Mouse (Mus musculus) hindbrain, embryonic 15.5 days (tissue): ENCODE measurements at regions not wholly inside any gene's neighbourhood (a gene's known extent, or its start where the extent isn't known, plus 50 kb on each side); places are given as distances from the start of the nearest gene placed in this dataset.

Experiments used
- ATAC-seq: fragments of 200-750 bp; cut with Nextera tagmentation; 2 replicates; pipeline ENCODE4 v1.8.0; 2017; ENCODE audit warnings: low read depth, moderate number of reproducible peaks, moderate TSS enrichment; ENCODE audit not compliant: low FRiP score
- H3K27ac ChIP-seq: fragments of 300-500 bp; sonication (generic); replicated peaks from 2 replicates; pipeline ENCODE4 v1.5.1; 2015; ENCODE audit warnings: mild to moderate bottlenecking, inconsistent platforms
- H3K27me3 ChIP-seq: fragments of 300-500 bp; sonication (generic); 2 replicates; pipeline ENCODE4 v1.6.1; 2015; ENCODE audit warnings: control low read depth, inconsistent platforms
- H3K36me3 ChIP-seq: fragments of 300-500 bp; sonication (generic); 2 replicates; pipeline ENCODE4 v1.6.1; 2015; ENCODE audit warnings: control low read depth, inconsistent platforms
- H3K4me1 ChIP-seq: fragments of 300-500 bp; sonication (generic); replicated peaks from 2 replicates; pipeline ENCODE4 v1.6.1; 2015; ENCODE audit warnings: control low read depth, inconsistent platforms
- H3K4me2 ChIP-seq: fragments of 300-500 bp; sonication (generic); 2 replicates; pipeline ENCODE4 v1.6.1; 2015; ENCODE audit warnings: moderate library complexity, mild to moderate bottlenecking, inconsistent platforms
- H3K4me3 ChIP-seq: fragments of 300-500 bp; sonication (generic); 2 replicates; pipeline ENCODE4 v1.5.1; 2015; ENCODE audit warnings: mild to moderate bottlenecking, inconsistent platforms
- H3K9ac ChIP-seq: fragments of 300-500 bp; sonication (generic); 2 replicates; pipeline ENCODE4 v1.6.1; 2015; ENCODE audit warnings: inconsistent platforms
- H3K9me3 ChIP-seq: fragments of 300-500 bp; sonication (generic); 2 replicates; pipeline ENCODE4 v1.6.1; 2016; ENCODE audit warnings: control low read depth, inconsistent platforms
- WGBS: fragments of 180-500 bp; shearing (Covaris S2); methylation state at CpG from one replicate; pipeline ENCODE4 v1.1.7; 2015; 5-methylcytosine and 5-hydroxymethylcytosine counted together

DNA sequence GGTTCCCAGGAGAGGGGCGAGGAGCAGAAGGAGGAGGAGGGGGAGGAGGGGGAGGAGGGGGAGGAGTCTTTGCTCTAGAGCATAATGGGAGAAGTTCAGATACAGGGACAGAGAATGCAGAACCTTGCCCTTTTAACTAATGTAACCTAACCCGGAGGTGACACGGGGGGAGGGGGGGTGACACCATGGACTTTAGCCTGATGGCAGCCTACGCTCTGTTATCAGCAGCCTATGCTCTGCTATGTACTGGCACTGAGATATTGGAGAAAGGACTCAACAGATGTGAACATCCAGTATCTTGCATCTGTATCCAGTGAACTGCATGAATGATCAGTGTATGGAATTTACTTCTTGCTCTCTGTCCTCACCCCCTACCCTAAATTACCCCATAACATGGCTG lies 77.7 kb upstream of the S1pr1 start:
- H3K27me3 ChIP-seq = no peaks in the 10 kb centered on the region
- H3K4me2 ChIP-seq = no peak overlapping the region
- WGBS = 58% methylated on average over 4 of the region's 4 CpGs
- H3K27ac ChIP-seq = no peak overlapping the region
- no peaks in the 10 kb centered on the region for H3K9me3 ChIP-seq
- H3K4me1 ChIP-seq = no peaks in the 10 kb centered on the region
- no peak overlapping the region for H3K9ac ChIP-seq
- no peak for ATAC-seq
- H3K36me3 ChIP-seq = no peaks in the 10 kb centered on the region
- no peak overlapping the region for H3K4me3 ChIP-seq

DNA sequence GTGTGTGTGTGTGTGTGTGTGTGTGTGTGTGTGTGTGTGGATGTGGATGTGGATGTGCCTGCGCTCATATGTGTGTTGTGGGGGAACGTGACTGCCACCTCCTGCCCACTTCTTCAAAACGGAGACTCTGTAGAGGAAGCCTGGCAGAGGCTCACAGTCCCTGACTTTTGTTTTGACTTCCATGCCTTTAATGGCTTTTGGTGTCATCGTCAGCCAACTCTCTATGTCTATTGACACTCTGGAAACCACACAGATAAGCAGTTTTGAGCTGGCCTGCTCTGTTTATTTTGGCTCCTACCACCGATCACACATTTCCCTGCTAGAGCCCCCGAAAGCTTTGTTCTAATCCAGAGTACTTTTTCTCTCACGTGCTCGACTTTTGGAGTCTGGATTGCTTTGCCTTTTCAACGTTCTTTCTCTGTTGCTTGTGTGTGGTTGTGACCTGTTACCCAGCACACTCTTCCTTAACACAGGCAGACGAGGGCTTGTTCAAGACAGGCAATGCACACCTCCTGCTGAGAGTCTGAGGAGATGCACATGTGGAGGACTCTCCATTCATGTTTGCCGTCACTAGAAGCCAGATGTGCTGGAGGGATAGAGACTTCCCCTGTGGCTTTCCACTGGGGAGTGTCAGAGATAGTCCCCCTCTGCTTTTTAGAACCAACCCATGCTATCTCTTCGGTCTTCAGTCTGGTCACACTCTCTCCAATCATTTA lies 78.6 kb upstream of the S1pr1 start:
- H3K9ac ChIP-seq = no peak overlapping the region
- H3K27ac ChIP-seq = no peak overlapping the region
- H3K4me1 ChIP-seq = no peaks in the 10 kb centered on the region
- no peaks in the 10 kb centered on the region for H3K36me3 ChIP-seq
- no peak overlapping the region for H3K4me3 ChIP-seq
- 59% methylated on average over 12 of the region's 12 CpGs for WGBS
- no peak overlapping the region for H3K4me2 ChIP-seq
- H3K27me3 ChIP-seq = no peaks in the 10 kb centered on the region
- peak; percentile 66; the same call in 1 of the 2 replicates for ATAC-seq
- H3K9me3 ChIP-seq = no peaks in the 10 kb centered on the region

GRCm38 (mm10) chr3:115799326-115799725 lies 84.5 kb upstream of the S1pr1 start:
- Histone ChIP-seq H3K4me3 (no peak overlapping the region), H3K27ac (no peak overlapping the region), H3K36me3 (no peaks in the 10 kb centered on the region), H3K9me3 (no peaks in the 10 kb centered on the region), H3K4me1 (no peaks in the 10 kb centered on the region), H3K4me2 (no peak overlapping the region), H3K27me3 (no peaks in the 10 kb centered on the region), H3K9ac (no peak overlapping the region)
- ATAC-seq = no peak
- 95% methylated on average over 10 of the region's 10 CpGs for WGBS

DNA sequence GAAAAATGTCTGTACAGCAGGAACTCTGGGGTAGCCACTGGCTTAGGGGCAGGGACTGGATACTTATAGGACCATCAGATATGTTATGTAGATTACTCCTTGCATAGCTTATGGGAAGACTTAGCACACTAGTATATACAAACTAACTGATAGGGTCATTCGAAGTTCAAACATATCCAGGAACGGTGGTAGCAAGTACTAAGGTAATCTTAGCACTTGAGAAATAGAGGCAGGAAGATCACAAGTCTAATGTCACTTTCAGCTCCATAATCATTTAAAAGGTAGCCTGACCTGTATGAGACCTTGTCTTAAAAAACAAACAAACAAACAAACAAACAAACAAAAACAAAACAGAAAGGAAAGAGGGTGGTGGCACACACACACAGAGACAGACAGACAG lies 85.1 kb upstream of the S1pr1 start:
- no peaks in the 10 kb centered on the region for H3K27me3 ChIP-seq
- no peak overlapping the region for H3K9ac ChIP-seq
- H3K9me3 ChIP-seq = no peaks in the 10 kb centered on the region
- H3K36me3 ChIP-seq = no peaks in the 10 kb centered on the region
- no peaks in the 10 kb centered on the region for H3K4me1 ChIP-seq
- no peak overlapping the region for H3K4me2 ChIP-seq
- no peak overlapping the region for H3K27ac ChIP-seq
- WGBS = 88% methylated on average over 2 of the region's 2 CpGs
- ATAC-seq = no peak
- no peak overlapping the region for H3K4me3 ChIP-seq

- 47% methylated on average over 5 of the region's 5 CpGs for WGBS
- no peak overlapping the region for H3K27ac ChIP-seq
- no peaks in the 10 kb centered on the region for H3K9me3 ChIP-seq
- no peak overlapping the region for H3K9ac ChIP-seq
- H3K27me3 ChIP-seq = no peaks in the 10 kb centered on the region
- no peak overlapping the region for H3K4me2 ChIP-seq
- ATAC-seq = no peak
- H3K36me3 ChIP-seq = no peaks in the 10 kb centered on the region
- no peak overlapping the region for H3K4me3 ChIP-seq
- no peaks in the 10 kb centered on the region for H3K4me1 ChIP-seq
These were observed 86.0 kb upstream of the S1pr1 start for GRCm38 (mm10) chr3:115800873-115801272.

DNA sequence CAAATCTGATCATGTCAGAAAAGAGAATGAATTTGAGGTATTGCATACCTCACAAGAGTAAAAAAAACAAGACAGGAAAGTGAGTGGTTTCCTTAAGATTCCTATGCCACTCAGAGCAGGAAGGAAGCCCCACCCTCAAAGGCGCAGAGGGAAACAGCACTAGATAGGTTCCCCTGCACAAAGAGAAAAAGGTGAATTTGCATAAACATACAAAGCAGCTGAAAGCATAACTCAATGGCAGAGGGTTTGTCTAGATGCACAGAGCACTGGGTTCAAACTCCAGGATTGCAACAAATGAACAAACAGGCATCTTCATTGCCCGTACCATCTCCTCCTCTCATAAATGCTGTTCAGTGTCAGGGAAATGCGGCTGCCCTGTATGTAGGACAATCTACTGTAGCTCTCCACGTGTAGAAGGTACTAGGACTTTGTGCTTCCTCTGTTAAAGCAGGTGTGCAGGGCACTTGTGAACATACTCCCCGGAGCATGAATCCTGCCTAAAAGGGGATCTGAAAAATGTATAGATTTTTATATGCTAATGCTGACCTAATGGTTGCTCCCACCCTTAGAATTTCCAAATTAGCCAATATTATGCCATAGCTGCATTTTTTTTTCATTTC lies 85.9 kb upstream of the Dph5 start:
- Histone ChIP-seq H3K4me3 (no peak overlapping the region), H3K9ac (no peak overlapping the region), H3K4me2 (no peak overlapping the region), H3K4me1 (no peaks in the 10 kb centered on the region), H3K36me3 (no peaks in the 10 kb centered on the region), H3K27me3 (no peaks in the 10 kb centered on the region), H3K9me3 (no peaks in the 10 kb centered on the region), H3K27ac (no peak overlapping the region)
- WGBS = 80% methylated on average over 5 of the region's 5 CpGs
- no peak for ATAC-seq

GRCm38 (mm10) chr3:115804616-115805015 lies 83.0 kb upstream of the Dph5 start:
- no peaks in the 10 kb centered on the region for H3K4me1 ChIP-seq
- no peak overlapping the region for H3K9ac ChIP-seq
- H3K4me3 ChIP-seq = no peak overlapping the region
- no peak overlapping the region for H3K4me2 ChIP-seq
- H3K27me3 ChIP-seq = no peaks in the 10 kb centered on the region
- no peaks in the 10 kb centered on the region for H3K9me3 ChIP-seq
- ATAC-seq = no peak
- H3K36me3 ChIP-seq = no peaks in the 10 kb centered on the region
- 84% methylated on average over 3 of the region's 3 CpGs for WGBS
- H3K27ac ChIP-seq = no peak overlapping the region

- no peak overlapping the region for H3K4me2 ChIP-seq
- no peaks in the 10 kb centered on the region for H3K36me3 ChIP-seq
- no peaks in the 10 kb centered on the region for H3K9me3 ChIP-seq
- H3K4me3 ChIP-seq = no peak overlapping the region
- ATAC-seq = no peak
- no peak overlapping the region for H3K9ac ChIP-seq
- no peaks in the 10 kb centered on the region for H3K27me3 ChIP-seq
- H3K4me1 ChIP-seq = no peaks in the 10 kb centered on the region
- H3K27ac ChIP-seq = no peak overlapping the region
- WGBS = 83% methylated on average over 3 of the region's 3 CpGs
These were observed 80.6 kb upstream of the Dph5 start for GRCm38 (mm10) chr3:115807032-115807431.

DNA sequence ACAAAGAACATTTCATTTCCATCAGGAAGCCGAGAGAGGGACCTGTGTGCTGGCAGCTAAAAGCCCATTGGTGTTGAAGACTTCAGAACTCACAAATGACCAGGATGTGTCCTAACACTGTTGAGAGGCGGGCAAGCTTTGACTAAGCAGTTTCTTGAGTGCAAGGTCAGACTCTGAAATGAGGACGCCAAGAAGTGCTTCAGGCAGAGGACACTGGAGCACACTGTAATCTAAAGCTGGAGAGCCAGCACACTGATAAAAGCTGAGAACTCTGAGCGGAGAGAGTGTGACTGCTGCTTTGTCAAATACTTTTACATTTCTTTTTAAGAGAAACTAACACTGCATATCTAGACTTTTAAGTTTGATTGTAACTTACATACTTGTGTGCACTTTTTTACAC lies 72.5 kb upstream of the Dph5 start:
- no peak overlapping the region for H3K4me2 ChIP-seq
- no peak overlapping the region for H3K9ac ChIP-seq
- H3K9me3 ChIP-seq = no peaks in the 10 kb centered on the region
- no peak for ATAC-seq
- no peaks in the 10 kb centered on the region for H3K4me1 ChIP-seq
- H3K36me3 ChIP-seq = no peaks in the 10 kb centered on the region
- no peaks in the 10 kb centered on the region for H3K27me3 ChIP-seq
- no peak overlapping the region for H3K4me3 ChIP-seq
- no peak overlapping the region for H3K27ac ChIP-seq
- WGBS = 80% methylated on average over 4 of the region's 4 CpGs

DNA sequence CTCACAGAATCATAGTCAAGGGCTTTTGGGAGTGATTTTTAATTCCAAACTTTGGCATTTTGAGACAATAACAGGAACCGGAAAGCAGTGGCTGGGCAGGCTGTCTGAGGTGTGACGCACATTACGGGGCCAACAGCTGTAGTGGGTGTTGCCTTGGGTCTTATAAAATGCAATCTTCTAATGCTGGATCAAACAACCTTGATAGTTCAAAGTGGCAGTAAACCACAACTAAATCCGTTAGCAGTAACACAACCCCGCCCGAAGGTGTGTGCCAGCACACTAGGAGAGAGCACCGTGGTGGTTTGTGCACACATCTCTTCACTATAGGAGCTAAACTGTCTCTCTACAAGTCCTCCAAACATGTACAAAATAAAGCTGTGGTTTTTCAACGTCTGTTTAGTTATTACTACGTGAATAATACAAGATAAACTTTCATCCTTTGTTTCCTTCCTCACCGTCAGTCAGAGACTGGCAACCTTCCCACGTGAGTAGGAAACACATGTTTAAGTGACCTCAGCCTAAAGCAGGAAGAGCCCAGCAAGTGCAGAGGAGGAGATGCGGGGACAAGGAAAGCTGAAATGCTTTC lies 72.0 kb upstream of the Dph5 start:
- H3K4me3 ChIP-seq = no peak overlapping the region
- no peak overlapping the region for H3K27ac ChIP-seq
- H3K4me2 ChIP-seq = no peak overlapping the region
- no peaks in the 10 kb centered on the region for H3K4me1 ChIP-seq
- ATAC-seq = no peak
- H3K9ac ChIP-seq = no peak overlapping the region
- H3K36me3 ChIP-seq = no peaks in the 10 kb centered on the region
- no peaks in the 10 kb centered on the region for H3K9me3 ChIP-seq
- WGBS = 80% methylated on average over 12 of the region's 12 CpGs
- H3K27me3 ChIP-seq = no peaks in the 10 kb centered on the region

DNA sequence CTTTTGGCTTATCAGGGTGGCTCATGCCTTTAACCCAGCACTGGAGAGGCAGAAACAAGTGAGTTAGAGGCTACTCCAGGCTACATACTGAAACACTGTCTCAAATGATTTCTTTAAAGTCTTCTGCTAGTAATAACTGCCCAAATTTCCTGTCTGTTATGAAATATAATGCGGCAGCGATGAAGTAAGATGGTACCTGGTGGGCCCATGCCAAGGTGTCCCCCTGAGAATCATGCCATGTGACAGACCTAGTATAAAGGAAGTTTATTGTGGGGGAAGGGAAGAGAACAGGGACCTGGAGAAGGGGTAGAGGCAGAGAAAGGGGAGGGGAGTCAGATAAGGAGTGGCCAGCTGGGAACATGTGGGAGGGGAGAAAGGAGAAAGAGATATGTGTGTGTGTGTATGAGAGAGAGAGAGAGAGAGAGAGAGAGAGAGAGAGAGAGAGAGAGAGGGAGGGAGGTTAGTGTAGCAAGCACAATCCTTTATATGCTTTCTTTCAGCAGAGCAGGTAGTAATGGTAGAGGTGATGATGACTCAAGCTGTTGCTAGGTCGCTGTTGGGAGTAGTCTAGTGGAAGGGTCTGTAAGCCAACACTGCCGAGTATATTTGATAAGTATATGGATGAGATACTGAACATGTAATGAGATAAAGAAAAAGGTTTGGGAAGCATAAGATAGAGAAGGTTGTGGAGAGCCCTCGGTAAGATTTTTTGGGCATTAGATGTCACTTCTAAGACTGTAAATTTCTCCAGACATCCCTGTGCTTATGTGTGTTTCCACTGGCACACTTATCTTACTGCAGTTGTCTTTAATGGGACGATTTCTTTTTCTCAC lies 71.1 kb upstream of the Dph5 start:
- 92% methylated on average over 6 of the region's 6 CpGs for WGBS
- Histone ChIP-seq H3K4me2 (no peak overlapping the region), H3K4me3 (no peak overlapping the region), H3K27me3 (no peaks in the 10 kb centered on the region), H3K9ac (no peak overlapping the region), H3K9me3 (no peaks in the 10 kb centered on the region), H3K36me3 (no peaks in the 10 kb centered on the region), H3K27ac (no peak overlapping the region), H3K4me1 (no peaks in the 10 kb centered on the region)
- ATAC-seq = no peak

DNA sequence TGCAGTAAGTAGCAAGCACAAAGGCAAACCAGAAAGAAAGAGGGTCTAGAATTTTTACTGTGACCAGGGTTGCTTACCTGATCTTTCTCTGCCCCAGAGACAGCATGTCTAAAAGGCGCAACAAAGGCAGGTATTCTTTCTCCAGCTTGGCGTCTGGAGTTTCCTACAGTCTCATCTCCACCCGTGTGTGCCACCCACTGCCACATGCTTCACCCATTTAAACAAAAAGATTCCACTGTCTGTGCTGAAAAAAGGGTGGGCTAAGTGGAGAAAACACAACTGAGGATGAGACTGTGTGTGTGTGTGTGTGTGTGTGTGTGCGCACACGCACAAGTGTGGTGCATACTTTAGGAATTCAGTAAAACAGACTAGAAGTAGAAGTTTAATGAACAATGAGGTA lies 69.9 kb upstream of the Dph5 start:
- WGBS = 91% methylated on average over 5 of the region's 5 CpGs
- no peak overlapping the region for H3K4me2 ChIP-seq
- H3K9me3 ChIP-seq = no peaks in the 10 kb centered on the region
- H3K36me3 ChIP-seq = no peaks in the 10 kb centered on the region
- H3K27me3 ChIP-seq = no peaks in the 10 kb centered on the region
- no peak overlapping the region for H3K27ac ChIP-seq
- H3K4me1 ChIP-seq = no peaks in the 10 kb centered on the region
- no peak overlapping the region for H3K9ac ChIP-seq
- no peak overlapping the region for H3K4me3 ChIP-seq
- ATAC-seq = no peak
